Mouse (Mus musculus): Measurements from ENCODE around the gene Cmtm1. TPM values are rescaled to one million over a fixed set of nuclear protein-coding genes. Genes with fewer than 3 reads are reported as not detected.
"Not testable (repeated sequence)": the region's sequence is repeated elsewhere in the genome, so short reads cannot be mapped to it uniquely, and the experiment has no call there.

Gene Cmtm1
- polyA plus RNA-seq, 1 experiment from 2014 or later = not detected

- Histone ChIP-seq H3K36me3 (ENCODE audit: control insufficient read depth, insufficient read depth, low read length) (no peaks in the 10 kb centered on the region), H3K4me2 (ENCODE audit: low read depth) (no peak overlapping the region), H3K9me3 (ENCODE audit: control insufficient read depth, low read length) (no peaks in the 10 kb centered on the region), H3K27me3 (ENCODE audit: control insufficient read depth, insufficient read depth, low read length) (no peaks in the 10 kb centered on the region), H3K4me3 (ENCODE audit: low read depth, low read length) (no peak overlapping the region), H3K4me1 (ENCODE audit: control insufficient read depth, insufficient read depth, low read length) (no peaks in the 10 kb centered on the region), H3K27ac (ENCODE audit: low read depth, low read length) (no peak overlapping the region), H3K9ac (ENCODE audit: low read length) (no peak overlapping the region)
- DNase-seq (ENCODE audit: low spot score) = no peak
- WGBS = 86% methylated on average over 1 of the region's 1 CpGs
- ATAC-seq (ENCODE audit: insufficient read depth, low FRiP score, low TSS enrichment) = no peak
Observed at GRCm38 (mm10) chr8:104334196-104334595, 24.3 kb upstream of the Cmtm1 start.

- WGBS = 77% methylated on average over 5 of the region's 5 CpGs
- DNase-seq (ENCODE audit: low spot score) (no peak), ATAC-seq (ENCODE audit: insufficient read depth, low FRiP score, low TSS enrichment) (no peak)
- no peak overlapping the region for H3K4me3 ChIP-seq (ENCODE audit: low read depth, low read length)
- H3K36me3 ChIP-seq (ENCODE audit: control insufficient read depth, insufficient read depth, low read length) = no peaks in the 10 kb centered on the region
- no peaks in the 10 kb centered on the region for H3K4me1 ChIP-seq (ENCODE audit: control insufficient read depth, insufficient read depth, low read length)
- no peak overlapping the region for H3K9ac ChIP-seq (ENCODE audit: low read length)
- no peaks in the 10 kb centered on the region for H3K9me3 ChIP-seq (ENCODE audit: control insufficient read depth, low read length)
- H3K27ac ChIP-seq (ENCODE audit: low read depth, low read length) = no peak overlapping the region
- H3K4me2 ChIP-seq (ENCODE audit: low read depth) = no peak overlapping the region
- no peaks in the 10 kb centered on the region for H3K27me3 ChIP-seq (ENCODE audit: control insufficient read depth, insufficient read depth, low read length)
Observed at GRCm38 (mm10) chr8:104333786-104334185, 23.8 kb upstream of the Cmtm1 start.

DNA sequence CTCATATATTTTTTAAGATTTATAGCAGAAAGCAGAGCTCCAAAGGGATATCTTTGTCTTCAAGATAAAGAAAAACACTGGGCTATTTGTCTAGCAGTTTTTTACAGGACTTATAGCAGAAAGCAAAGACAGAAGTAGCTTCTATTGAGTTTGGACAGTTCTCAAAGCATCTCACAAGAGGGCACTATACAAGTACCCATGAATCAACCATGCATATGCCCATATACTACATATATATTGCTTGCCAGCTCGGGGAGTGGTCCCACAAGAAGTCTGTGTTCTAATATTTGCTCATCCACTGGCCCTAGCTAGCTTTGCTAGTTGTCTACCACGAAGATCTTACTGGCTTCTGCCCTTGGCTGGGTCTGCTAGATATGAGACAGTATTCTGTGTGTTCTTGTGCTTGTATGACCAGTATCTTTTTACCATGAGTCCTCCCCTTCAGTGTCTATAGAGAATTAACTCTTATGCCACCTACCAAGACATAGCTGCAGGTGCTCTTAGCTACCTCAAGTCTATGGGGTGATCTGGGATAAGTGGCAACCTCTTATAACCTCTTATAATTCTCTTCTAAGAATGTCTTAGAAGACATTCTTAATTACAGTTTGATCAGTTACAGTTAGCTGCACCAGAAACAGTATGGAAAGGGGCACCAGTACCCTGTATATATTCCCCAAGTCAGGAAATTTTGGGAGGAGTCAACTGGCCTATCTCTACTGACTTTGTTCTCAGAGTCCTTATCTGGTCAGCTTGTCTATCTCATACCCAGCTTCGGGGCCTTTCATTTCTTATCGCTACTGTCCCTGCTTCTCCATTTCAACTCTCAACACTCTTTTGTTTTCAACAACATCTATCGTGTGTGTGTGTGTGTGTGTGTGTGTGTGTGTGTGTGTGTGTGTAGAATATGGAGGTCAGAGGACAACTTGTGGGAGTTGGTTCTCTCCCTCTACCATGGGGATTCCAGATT is 23.0 kb upstream of the Cmtm1 start:
- no peak overlapping the region for H3K9ac ChIP-seq (ENCODE audit: low read length)
- H3K4me1 ChIP-seq (ENCODE audit: control insufficient read depth, insufficient read depth, low read length) = no peaks in the 10 kb centered on the region
- WGBS = 81% methylated on average over 5 of the region's 5 CpGs
- no peaks in the 10 kb centered on the region for H3K36me3 ChIP-seq (ENCODE audit: control insufficient read depth, insufficient read depth, low read length)
- no peaks in the 10 kb centered on the region for H3K27me3 ChIP-seq (ENCODE audit: control insufficient read depth, insufficient read depth, low read length)
- no peak overlapping the region for H3K27ac ChIP-seq (ENCODE audit: low read depth, low read length)
- no peaks in the 10 kb centered on the region for H3K9me3 ChIP-seq (ENCODE audit: control insufficient read depth, low read length)
- no peak overlapping the region for H3K4me3 ChIP-seq (ENCODE audit: low read depth, low read length)
- no peak overlapping the region for H3K4me2 ChIP-seq (ENCODE audit: low read depth)
- ATAC-seq (ENCODE audit: insufficient read depth, low FRiP score, low TSS enrichment) = no peak
- no peak for DNase-seq (ENCODE audit: low spot score)

DNA sequence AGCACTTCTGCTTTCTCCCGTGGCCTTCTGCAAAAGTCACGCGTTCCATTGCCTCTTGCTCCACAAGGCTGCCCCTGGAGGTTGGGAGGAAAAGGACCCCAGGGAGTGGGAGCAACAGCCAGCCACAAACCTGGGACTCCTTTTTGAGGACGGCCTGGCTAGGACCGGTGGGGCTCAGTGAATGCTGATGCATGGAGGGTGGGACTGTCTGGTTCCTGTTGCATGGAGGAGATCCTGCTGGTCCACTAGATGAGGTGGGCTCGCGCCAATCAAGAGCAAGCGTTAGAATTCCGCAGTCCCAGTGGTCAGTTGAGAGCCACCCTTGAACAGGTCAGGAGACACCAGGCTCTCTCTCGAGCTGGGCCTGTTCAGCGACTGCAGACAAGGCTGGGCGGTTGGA is 12.0 kb upstream of the Cmtm1 start, which contains the start of gene Cmtm2b:
Gene Cmtm2b, plus strand, starts transcription at position 301 of the 400 bp plus-strand sequence.
- not testable (repeated sequence) for ATAC-seq (ENCODE audit: insufficient read depth, low FRiP score, low TSS enrichment); DNase-seq (ENCODE audit: low spot score); H3K4me2 ChIP-seq (ENCODE audit: low read depth); H3K4me3 ChIP-seq (ENCODE audit: low read depth, low read length); H3K9ac ChIP-seq (ENCODE audit: low read length); H3K27ac ChIP-seq (ENCODE audit: low read depth, low read length); H3K27me3 ChIP-seq (ENCODE audit: control insufficient read depth, insufficient read depth, low read length); H3K36me3 ChIP-seq (ENCODE audit: control insufficient read depth, insufficient read depth, low read length); H3K9me3 ChIP-seq (ENCODE audit: control insufficient read depth, low read length); H3K4me1 ChIP-seq (ENCODE audit: control insufficient read depth, insufficient read depth, low read length)
- 94% methylated on average over 12 of the region's 12 CpGs for WGBS

DNA sequence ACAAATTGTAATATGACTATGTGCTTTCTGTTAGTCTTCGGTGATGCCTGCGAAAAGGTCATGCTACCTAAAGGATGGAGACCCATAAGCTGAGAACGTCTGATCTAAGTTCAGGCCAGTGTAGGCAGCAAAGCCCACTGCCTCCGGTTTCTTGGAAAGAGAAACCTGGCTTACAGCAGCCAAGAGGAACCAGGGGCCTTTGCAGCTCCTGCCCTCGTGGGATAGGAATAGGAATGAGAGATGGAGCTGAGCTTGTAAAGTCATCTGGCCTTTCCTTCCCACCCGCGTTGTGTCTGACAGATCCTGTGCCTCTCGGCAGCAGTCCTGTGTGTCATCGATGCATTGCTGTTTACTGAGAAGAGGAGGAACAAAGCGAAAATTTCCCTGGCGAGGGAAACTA is 11.3 kb upstream of the Cmtm1 start, which contains the start of gene Gm11020:
Gene Gm11020, plus strand, starts transcription at position 301 of the 400 bp plus-strand sequence.
- H3K27me3 ChIP-seq (ENCODE audit: control insufficient read depth, insufficient read depth, low read length); H3K9me3 ChIP-seq (ENCODE audit: control insufficient read depth, low read length); H3K4me2 ChIP-seq (ENCODE audit: low read depth); H3K27ac ChIP-seq (ENCODE audit: low read depth, low read length); H3K4me3 ChIP-seq (ENCODE audit: low read depth, low read length); H3K9ac ChIP-seq (ENCODE audit: low read length); DNase-seq (ENCODE audit: low spot score); H3K4me1 ChIP-seq (ENCODE audit: control insufficient read depth, insufficient read depth, low read length); H3K36me3 ChIP-seq (ENCODE audit: control insufficient read depth, insufficient read depth, low read length); ATAC-seq (ENCODE audit: insufficient read depth, low FRiP score, low TSS enrichment): not testable (repeated sequence)
- 85% methylated on average over 7 of the region's 11 CpGs for WGBS

DNA sequence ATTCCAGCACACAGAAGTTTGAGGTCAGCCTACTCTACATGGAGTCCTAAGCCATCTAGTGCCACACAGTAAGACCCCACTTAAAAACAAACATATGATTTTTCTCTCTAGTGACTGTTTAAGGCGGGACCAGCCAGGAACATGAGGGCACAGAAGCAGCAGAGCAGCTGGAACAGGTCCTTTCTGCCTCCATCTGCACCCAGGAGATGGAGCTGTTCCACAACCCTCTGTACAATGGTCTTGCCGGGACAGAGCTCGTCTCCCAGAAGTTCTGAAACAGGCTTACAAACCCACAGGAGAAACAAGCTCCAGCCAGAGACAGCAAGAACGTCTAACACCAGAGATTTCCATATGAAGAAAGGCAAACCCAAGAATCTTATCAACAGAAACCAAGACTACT is 3.4 kb upstream of the Cmtm1 start:
- Histone ChIP-seq H3K36me3 (ENCODE audit: control insufficient read depth, insufficient read depth, low read length) (no peaks in the 10 kb centered on the region), H3K4me2 (ENCODE audit: low read depth) (no peak overlapping the region), H3K27ac (ENCODE audit: low read depth, low read length) (no peak overlapping the region), H3K9ac (ENCODE audit: low read length) (no peak overlapping the region), H3K4me1 (ENCODE audit: control insufficient read depth, insufficient read depth, low read length) (no peaks in the 10 kb centered on the region), H3K4me3 (ENCODE audit: low read depth, low read length) (no peak overlapping the region), H3K9me3 (ENCODE audit: control insufficient read depth, low read length) (no peaks in the 10 kb centered on the region), H3K27me3 (ENCODE audit: control insufficient read depth, insufficient read depth, low read length) (no peaks in the 10 kb centered on the region)
- 76% methylated on average over 4 of the region's 4 CpGs for WGBS
- no peak for DNase-seq (ENCODE audit: low spot score)
- ATAC-seq (ENCODE audit: insufficient read depth, low FRiP score, low TSS enrichment) = no peak

DNA sequence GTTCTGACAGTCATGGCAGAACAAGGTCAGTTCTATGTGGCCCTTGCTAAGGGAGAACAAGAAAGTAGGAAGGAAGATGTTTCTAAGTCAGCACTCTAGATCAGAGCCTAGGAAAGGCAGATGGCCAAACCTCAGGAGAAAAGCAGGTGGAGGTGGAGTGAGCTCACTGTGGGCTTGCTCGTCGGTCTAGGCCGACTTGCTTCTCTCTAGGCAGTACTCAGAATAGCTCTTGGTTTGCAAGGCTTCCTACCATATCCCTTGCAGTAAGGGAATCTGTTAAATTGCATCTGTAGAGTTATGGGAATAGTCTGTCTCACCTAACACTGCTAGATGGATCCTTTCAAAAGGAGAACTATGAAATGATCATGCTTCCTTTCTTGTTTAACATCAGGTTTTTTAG is 2.1 kb upstream of the Cmtm1 start:
- 88% methylated on average over 3 of the region's 3 CpGs for WGBS
- not testable (repeated sequence) for H3K27ac ChIP-seq (ENCODE audit: low read depth, low read length); H3K9ac ChIP-seq (ENCODE audit: low read length); H3K36me3 ChIP-seq (ENCODE audit: control insufficient read depth, insufficient read depth, low read length); ATAC-seq (ENCODE audit: insufficient read depth, low FRiP score, low TSS enrichment); H3K9me3 ChIP-seq (ENCODE audit: control insufficient read depth, low read length); DNase-seq (ENCODE audit: low spot score); H3K4me3 ChIP-seq (ENCODE audit: low read depth, low read length); H3K4me1 ChIP-seq (ENCODE audit: control insufficient read depth, insufficient read depth, low read length); H3K27me3 ChIP-seq (ENCODE audit: control insufficient read depth, insufficient read depth, low read length); H3K4me2 ChIP-seq (ENCODE audit: low read depth)

DNA sequence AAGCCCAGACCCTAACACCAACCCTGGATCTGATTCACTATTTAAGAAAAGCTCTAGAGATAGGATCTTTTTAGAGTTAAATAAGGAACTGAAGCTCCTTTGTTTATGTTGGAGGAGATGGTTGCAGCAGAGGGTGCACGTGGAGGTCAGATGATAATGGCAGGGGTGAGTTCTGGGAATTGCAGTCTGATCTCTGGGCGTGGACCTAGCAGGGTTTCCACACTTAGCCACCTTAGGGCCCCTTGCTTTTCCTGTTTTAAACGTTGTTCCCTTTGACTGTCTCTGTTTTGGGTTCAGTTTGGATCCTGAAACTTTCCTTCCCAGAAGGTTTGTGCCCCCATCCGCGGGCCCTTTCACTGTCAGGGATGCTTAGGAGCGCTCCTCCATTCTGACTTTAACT is 1.6 kb downstream of the Cmtm1 start:
- H3K4me3 ChIP-seq (ENCODE audit: low read depth, low read length); ATAC-seq (ENCODE audit: insufficient read depth, low FRiP score, low TSS enrichment); H3K36me3 ChIP-seq (ENCODE audit: control insufficient read depth, insufficient read depth, low read length); H3K27ac ChIP-seq (ENCODE audit: low read depth, low read length); DNase-seq (ENCODE audit: low spot score); H3K9ac ChIP-seq (ENCODE audit: low read length); H3K9me3 ChIP-seq (ENCODE audit: control insufficient read depth, low read length); H3K27me3 ChIP-seq (ENCODE audit: control insufficient read depth, insufficient read depth, low read length); H3K4me1 ChIP-seq (ENCODE audit: control insufficient read depth, insufficient read depth, low read length); H3K4me2 ChIP-seq (ENCODE audit: low read depth): not testable (repeated sequence)
- 49% methylated on average over 6 of the region's 6 CpGs for WGBS

- DNase-seq (ENCODE audit: low spot score) = no peak
- no peaks in the 10 kb centered on the region for H3K27me3 ChIP-seq (ENCODE audit: control insufficient read depth, insufficient read depth, low read length)
- no peaks in the 10 kb centered on the region for H3K4me1 ChIP-seq (ENCODE audit: control insufficient read depth, insufficient read depth, low read length)
- no peaks in the 10 kb centered on the region for H3K36me3 ChIP-seq (ENCODE audit: control insufficient read depth, insufficient read depth, low read length)
- no peak for ATAC-seq (ENCODE audit: insufficient read depth, low FRiP score, low TSS enrichment)
- 87% methylated on average over 11 of the region's 11 CpGs for WGBS
- H3K4me2 ChIP-seq (ENCODE audit: low read depth) = no peak overlapping the region
- no peaks in the 10 kb centered on the region for H3K9me3 ChIP-seq (ENCODE audit: control insufficient read depth, low read length)
- H3K9ac ChIP-seq (ENCODE audit: low read length) = no peak overlapping the region
- no peak overlapping the region for H3K4me3 ChIP-seq (ENCODE audit: low read depth, low read length)
- no peak overlapping the region for H3K27ac ChIP-seq (ENCODE audit: low read depth, low read length)
Observed at GRCm38 (mm10) chr8:104304962-104305361, 5.0 kb downstream of the Cmtm1 start.

Measured in neural tube, embryonic 11.5 days (tissue).